Mouse (Mus musculus): ENCODE data around the gene Dbr1. TPM values are rescaled to one million over a fixed set of nuclear protein-coding genes. Genes with fewer than 3 reads are reported as not detected.

Gene Dbr1
- total and polyA plus RNA-seq, 3 experiments, result 33.9 to 57.5 (median 41.4) TPM

DNA sequence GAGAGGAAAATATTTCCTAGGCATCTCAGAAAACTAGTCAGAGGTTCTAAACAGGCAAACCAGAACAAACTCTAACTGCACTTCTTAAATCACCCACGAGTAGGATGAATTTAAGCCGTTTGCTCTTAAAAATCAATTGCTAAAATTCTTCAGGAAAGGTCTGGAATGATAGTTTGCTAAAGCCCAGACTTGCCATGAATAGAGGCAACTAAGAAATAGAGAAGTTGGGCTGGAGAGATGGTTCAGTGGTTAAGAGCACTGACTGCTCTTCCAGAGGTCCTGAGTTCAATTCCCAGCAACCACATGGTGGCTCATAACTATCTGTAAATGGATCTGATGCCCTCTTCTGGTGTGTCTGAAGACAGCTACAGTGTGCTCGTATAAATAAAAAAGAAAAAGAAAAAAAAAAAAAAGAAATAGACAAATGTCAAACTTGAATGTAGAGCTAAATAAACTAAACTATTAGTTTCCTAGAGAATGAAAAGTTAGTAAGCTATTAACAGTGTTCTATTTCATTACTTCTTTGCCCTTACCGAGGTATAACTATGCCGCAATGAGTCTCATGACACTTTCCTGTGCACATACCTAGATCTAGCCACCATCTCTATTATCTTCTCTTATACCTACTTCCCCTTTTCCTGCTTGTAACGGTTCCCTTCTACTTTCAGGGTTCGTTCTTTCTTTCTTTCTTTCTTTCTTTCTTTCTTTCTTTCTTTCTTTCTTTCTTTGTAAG, 16.6 kb upstream of the Dbr1 start:
- H3K36me3 ChIP-seq (replicated peaks in 1 of 2; ENCODE audit: control insufficient read depth in 1 of 2, insufficient read depth in 1 of 2, low read length in 1 of 2), result peaks cover 0 to 5% of the 10 kb centered on the region in 2 experiments
- no peak overlapping the region; the same call in 1 of the 2 replicates for H3K4me2 ChIP-seq (ENCODE audit: insufficient read depth, low read depth, poor library complexity, severe bottlenecking)
- H3K9ac ChIP-seq (ENCODE audit: insufficient read depth, low read depth), result no peak overlapping the region
- no peak for DNase-seq (ENCODE audit: extremely low read depth)
- H3K4me1 ChIP-seq (ENCODE audit: control insufficient read depth in 1 of 2, insufficient read depth in 2 of 2), result peaks cover 0 to 20% of the 10 kb centered on the region in 2 experiments; a peak in 2 of 4 replicates
- no peak overlapping the region for H3K4me3 ChIP-seq (replicated peaks in 1 of 3; ENCODE audit: low read depth in 2 of 3, low read length in 2 of 3, poor library complexity in 1 of 3)
- dilution Hi-C loops (cut with MboI; ENCODE audit: extremely low pct_ligation_motif_present, extremely low pct_unique_long_range_greater_than_20kb, low sequenced_read_pairs), result no loop called here
- H3K27me3 ChIP-seq (replicated peaks), result no peaks in the 10 kb centered on the region
- no peaks in the 10 kb centered on the region for H3K9me3 ChIP-seq (replicated peaks; ENCODE audit: low read length)
- no peak overlapping the region for H3K27ac ChIP-seq (ENCODE audit: insufficient read depth, low read depth)
- H3K79me2 ChIP-seq (replicated peaks; ENCODE audit: control insufficient read depth, extremely low read depth, insufficient read depth, poor library complexity, severe bottlenecking), result peaks cover 30% of the 10 kb centered on the region
- in situ Hi-C loops (cut with MboI; ENCODE audit: low pct_ligation_motif_present, low pct_unique_long_range_greater_than_20kb, low sequenced_read_pairs), result no loop called here
- TF ChIP-seq E2F4 (IDR thresholded peaks at IDR 0.05; ENCODE audit: insufficient replicate concordance, low read depth, low read length), result no peak
- peak in 1 of 2 experiments; percentile 10; a peak in 1 of 4 replicates for TF ChIP-seq CTCF (conservative IDR thresholded peaks at IDR 0.05 in 1 of 2, IDR thresholded peaks at IDR 0.05 in 1 of 2; ENCODE audit: low read depth in 2 of 2, low read length in 2 of 2)
- 0 out of 2 replicates have a peak, but pooled peaks have one; percentile 36 for TF ChIP-seq IRF4 (IDR thresholded peaks at IDR 0.05; ENCODE audit: low read depth, low read length)
- TF ChIP-seq ETS1 (conservative IDR thresholded peaks at IDR 0.05; ENCODE audit: low read depth, low read length), result no peak
- TF ChIP-seq EP300 (IDR thresholded peaks at IDR 0.05; ENCODE audit: low read length), result 0 out of 2 replicates have a peak, but pooled peaks have one; percentile 14

DNA sequence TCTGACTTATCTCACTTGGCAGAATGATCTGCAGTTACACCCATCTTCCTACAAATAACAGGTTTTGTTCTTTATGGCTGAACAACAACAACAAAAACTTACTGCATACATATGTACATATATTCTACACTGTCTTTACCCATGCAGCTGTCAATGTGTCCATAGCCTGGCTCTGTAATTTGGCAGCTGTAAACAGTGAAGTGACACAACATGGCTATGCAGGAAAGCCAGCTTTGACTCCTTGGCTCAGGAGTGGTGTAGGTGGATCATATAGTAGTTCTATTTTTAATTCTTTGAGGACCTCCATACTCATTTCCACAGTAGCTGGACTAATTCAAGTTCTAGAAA, 16.1 kb upstream of the Dbr1 start:
- Histone ChIP-seq H3K9ac (ENCODE audit: insufficient read depth, low read depth) (no peak overlapping the region), H3K4me3 (replicated peaks in 1 of 3; ENCODE audit: low read depth in 2 of 3, low read length in 2 of 3, poor library complexity in 1 of 3) (no peak overlapping the region), H3K27me3 (replicated peaks) (no peaks in the 10 kb centered on the region), H3K36me3 (replicated peaks in 1 of 2; ENCODE audit: control insufficient read depth in 1 of 2, insufficient read depth in 1 of 2, low read length in 1 of 2) (peaks cover 0 to 5% of the 10 kb centered on the region in 2 experiments), H3K27ac (ENCODE audit: insufficient read depth, low read depth) (no peak overlapping the region), H3K79me2 (replicated peaks; ENCODE audit: control insufficient read depth, extremely low read depth, insufficient read depth, poor library complexity, severe bottlenecking) (peaks cover 30% of the 10 kb centered on the region), H3K4me1 (ENCODE audit: control insufficient read depth in 1 of 2, insufficient read depth in 2 of 2) (peaks cover 0 to 20% of the 10 kb centered on the region in 2 experiments; a peak in 2 of 4 replicates), H3K9me3 (replicated peaks; ENCODE audit: low read length) (no peaks in the 10 kb centered on the region), H3K4me2 (ENCODE audit: insufficient read depth, low read depth, poor library complexity, severe bottlenecking) (peak overlapping the region; percentile 19; the same call in 1 of the 2 replicates)
- no peak for DNase-seq (ENCODE audit: extremely low read depth)
- no peak for TF ChIP-seq HCFC1 (IDR thresholded peaks at IDR 0.05; ENCODE audit: low read depth, low read length)
- dilution Hi-C loops (cut with MboI; ENCODE audit: extremely low pct_ligation_motif_present, extremely low pct_unique_long_range_greater_than_20kb, low sequenced_read_pairs) (no loop called here), in situ Hi-C loops (cut with MboI; ENCODE audit: low pct_ligation_motif_present, low pct_unique_long_range_greater_than_20kb, low sequenced_read_pairs) (no loop called here)

DNA sequence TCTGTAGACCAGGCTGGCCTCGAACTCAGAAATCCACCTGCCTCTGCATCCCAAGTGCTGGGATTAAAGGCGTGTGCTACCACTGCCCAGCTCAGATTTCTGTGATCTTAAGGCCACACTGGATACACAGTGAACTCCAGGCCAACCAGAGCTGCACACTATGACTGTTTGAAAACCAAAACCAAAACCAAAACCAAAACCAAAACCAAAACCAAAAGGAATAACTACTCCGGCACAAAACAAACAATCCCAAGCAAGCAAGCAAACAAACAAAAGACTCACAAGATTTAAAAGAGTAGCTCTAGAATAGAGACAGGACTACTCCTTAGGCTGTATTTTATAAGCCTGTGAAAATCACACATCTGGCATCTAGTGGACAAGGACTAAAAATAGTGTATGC, 15.2 kb upstream of the Dbr1 start:
- DNase-seq (ENCODE audit: extremely low read depth), result peak; percentile 49
- peaks cover 0 to 20% of the 10 kb centered on the region in 2 experiments; a peak in 2 of 4 replicates for H3K4me1 ChIP-seq (ENCODE audit: control insufficient read depth in 1 of 2, insufficient read depth in 2 of 2)
- H3K4me2 ChIP-seq (ENCODE audit: insufficient read depth, low read depth, poor library complexity, severe bottlenecking), result peak overlapping the region; percentile 84; the same call in 1 of the 2 replicates
- peaks cover 0 to 5% of the 10 kb centered on the region in 2 experiments for H3K36me3 ChIP-seq (replicated peaks in 1 of 2; ENCODE audit: control insufficient read depth in 1 of 2, insufficient read depth in 1 of 2, low read length in 1 of 2)
- in situ Hi-C loops (cut with MboI; ENCODE audit: low pct_ligation_motif_present, low pct_unique_long_range_greater_than_20kb, low sequenced_read_pairs) (no loop called here), dilution Hi-C loops (cut with MboI; ENCODE audit: extremely low pct_ligation_motif_present, extremely low pct_unique_long_range_greater_than_20kb, low sequenced_read_pairs) (no loop called here)
- H3K27ac ChIP-seq (ENCODE audit: insufficient read depth, low read depth), result no peak overlapping the region
- peak overlapping the region; percentile 66; the same call in 1 of the 2 replicates for H3K9ac ChIP-seq (ENCODE audit: insufficient read depth, low read depth)
- TF ChIP-seq ETS1 (conservative IDR thresholded peaks at IDR 0.05; ENCODE audit: low read depth, low read length) (peak; percentile 79), IRF4 (IDR thresholded peaks at IDR 0.05; ENCODE audit: low read depth, low read length) (peak; percentile 47; the same call in 1 of the 2 replicates), KAT2A (IDR thresholded peaks at IDR 0.05; ENCODE audit: insufficient replicate concordance, low read length) (no peak)
- peaks cover 29% of the 10 kb centered on the region for H3K79me2 ChIP-seq (replicated peaks; ENCODE audit: control insufficient read depth, extremely low read depth, insufficient read depth, poor library complexity, severe bottlenecking)
- no peaks in the 10 kb centered on the region for H3K27me3 ChIP-seq (replicated peaks)
- H3K4me3 ChIP-seq (replicated peaks in 1 of 3; ENCODE audit: low read depth in 2 of 3, low read length in 2 of 3, poor library complexity in 1 of 3), result peak overlapping the region; percentile 22 to 52 (median 41)
- no peaks in the 10 kb centered on the region for H3K9me3 ChIP-seq (replicated peaks; ENCODE audit: low read length)
